Mouse (Mus musculus) CD4-positive helper T cell, adult 2 months (primary cell): ENCODE measurements around the gene Cdc25a.
A peak's percentile ranks its signal among the peaks of the same experiment; 100 is the strongest.

Experiments
- DNase-seq: peaks from one replicate; pipeline ENCODE4 v3.0.0-alpha.2; 2012; ENCODE audit warnings: low read depth, missing footprints, low spot score

Gene Cdc25a

GRCm38 (mm10) chr9:109892651-109893250 is 17.4 kb downstream of the Cdc25a start:
- peak; percentile 78 for DNase-seq

- peak; percentile 65 for DNase-seq
Observed at GRCm38 (mm10) chr9:109894413-109895090, 19.2 kb downstream of the Cdc25a start.

- DNase-seq: no peak
Observed at GRCm38 (mm10) chr9:109895593-109895992, 20.2 kb downstream of the Cdc25a start.

GRCm38 (mm10) chr9:109896253-109897150 is 21.1 kb downstream of the Cdc25a start:
- DNase-seq: no peak

- no peak for DNase-seq
Observed at GRCm38 (mm10) chr9:109898027-109898426, 22.6 kb downstream of the Cdc25a start.

GRCm38 (mm10) chr9:109899361-109899760 is 24.0 kb downstream of the Cdc25a start:
- no peak for DNase-seq

- no peak for DNase-seq
Observed at GRCm38 (mm10) chr9:109899774-109900173, 24.4 kb downstream of the Cdc25a start.

GRCm38 (mm10) chr9:109900604-109901003 is 25.2 kb downstream of the Cdc25a start:
- DNase-seq: no peak

GRCm38 (mm10) chr9:109902246-109902645 is 26.9 kb downstream of the Cdc25a start:
- DNase-seq: no peak

- no peak for DNase-seq
Observed at GRCm38 (mm10) chr9:109902740-109903139, 27.4 kb downstream of the Cdc25a start.

- DNase-seq: no peak
Observed at GRCm38 (mm10) chr9:109907300-109907699, 31.9 kb downstream of the Cdc25a start.

GRCm38 (mm10) chr9:109907774-109908465 is 32.5 kb downstream of the Cdc25a start:
- no peak for DNase-seq

- DNase-seq: no peak
Observed at GRCm38 (mm10) chr9:109909102-109909501, 33.7 kb downstream of the Cdc25a start.

- no peak for DNase-seq
Observed at GRCm38 (mm10) chr9:109909926-109910325, 34.5 kb downstream of the Cdc25a start.

GRCm38 (mm10) chr9:109911779-109912178 is 36.4 kb downstream of the Cdc25a start:
- DNase-seq: no peak

- DNase-seq: no peak
Observed at GRCm38 (mm10) chr9:109914269-109914926, 39.0 kb downstream of the Cdc25a start.

- DNase-seq: no peak
Observed at GRCm38 (mm10) chr9:109917931-109918330, 42.6 kb downstream of the Cdc25a start.

- no peak for DNase-seq
Observed at GRCm38 (mm10) chr9:109929131-109929530, 53.8 kb downstream of the Cdc25a start.

GRCm38 (mm10) chr9:109930063-109930462 is 54.7 kb downstream of the Cdc25a start:
- DNase-seq: peak; percentile 15

- peak; percentile 19 for DNase-seq
Observed at GRCm38 (mm10) chr9:109930752-109931151, 55.4 kb downstream of the Cdc25a start.
